Mouse (Mus musculus) lung, postnatal 4 days (tissue): ENCODE measurements around the gene Nr1d2.
"Not testable (repeated sequence)": the region's sequence is repeated elsewhere in the genome, so short reads cannot be mapped to it uniquely, and the experiment has no call there.

ENCODE experiments used
- DNase-seq, 2 experiments: peaks; one replicate each; pipeline ENCODE4 v3.0.0; 2021

Gene Nr1d2

DNA sequence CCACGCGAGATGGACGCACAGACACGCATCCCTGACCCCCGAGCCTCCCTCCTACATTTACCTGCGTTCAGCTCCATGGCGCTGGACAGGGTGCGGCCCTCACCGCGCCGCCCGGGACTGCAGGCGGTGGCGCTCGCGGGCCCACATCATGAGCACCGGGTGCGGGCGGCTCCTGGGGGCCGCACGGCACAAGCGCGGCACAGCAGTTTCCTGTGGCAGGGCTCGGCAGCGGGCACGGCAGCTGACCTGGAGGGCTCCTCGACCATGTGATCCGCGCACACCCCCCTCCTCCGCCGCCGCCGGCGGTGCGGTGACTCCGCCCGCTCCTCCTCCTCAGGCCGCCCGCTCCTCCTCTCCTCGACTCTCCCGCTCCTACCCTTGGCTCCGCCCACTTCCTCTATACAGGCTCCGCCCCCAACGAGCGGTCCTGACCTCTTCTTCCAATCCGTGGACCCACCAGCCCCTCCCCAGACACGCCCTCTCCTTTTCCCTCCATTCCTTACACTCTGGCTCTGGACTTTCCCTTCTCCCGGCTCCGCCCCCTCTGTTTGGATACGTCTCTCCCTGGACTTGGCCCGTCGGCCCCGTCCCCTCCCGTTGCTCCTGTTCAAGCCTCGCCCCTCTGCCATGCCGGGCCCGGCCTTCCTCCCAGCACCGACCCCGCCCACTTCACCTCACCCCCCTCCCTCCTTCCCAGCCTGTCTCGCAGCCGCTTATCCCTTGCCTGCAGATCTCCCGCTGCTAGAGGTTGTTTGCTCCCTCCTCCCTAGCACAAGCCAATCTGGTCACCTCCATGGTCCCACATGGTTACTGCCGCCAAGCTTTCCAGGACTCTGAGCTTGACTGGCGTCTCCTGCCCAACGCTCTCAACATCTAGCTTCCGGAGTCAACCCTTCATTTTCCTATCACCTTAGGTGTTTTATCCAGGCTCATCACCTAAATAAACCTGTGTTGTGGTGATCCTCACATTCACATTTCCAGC lies at the start of gene Nr1d2:
Nr1d2 (minus strand) TSS at position 378 of the 982 bp plus-strand sequence.
- DNase-seq, result peak; percentile 99

GRCm38 (mm10) chr14:18287391-18287790 lies 48.5 kb upstream of the Nr1d2 start:
- DNase-seq, result no peak

DNA sequence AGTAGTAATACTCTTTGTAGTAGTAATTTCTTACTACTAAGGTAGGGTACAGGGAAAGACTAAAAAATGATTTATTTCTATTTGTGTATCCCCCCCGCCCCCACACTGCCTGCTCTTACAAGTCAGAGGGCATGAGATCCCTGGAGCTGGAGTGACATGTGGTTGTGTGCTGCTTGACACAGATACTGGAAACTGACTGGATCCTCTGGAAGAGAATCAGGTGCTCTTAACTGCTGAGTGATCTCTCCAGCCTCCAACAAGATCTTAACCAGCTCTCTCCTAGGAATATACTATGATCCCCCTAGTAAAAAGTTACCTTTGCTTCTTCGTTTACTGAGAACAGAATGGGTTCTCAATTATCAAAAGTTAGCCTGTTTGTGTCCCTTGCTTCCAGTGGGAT lies 47.5 kb upstream of the Nr1d2 start:
- DNase-seq, result no peak

DNA sequence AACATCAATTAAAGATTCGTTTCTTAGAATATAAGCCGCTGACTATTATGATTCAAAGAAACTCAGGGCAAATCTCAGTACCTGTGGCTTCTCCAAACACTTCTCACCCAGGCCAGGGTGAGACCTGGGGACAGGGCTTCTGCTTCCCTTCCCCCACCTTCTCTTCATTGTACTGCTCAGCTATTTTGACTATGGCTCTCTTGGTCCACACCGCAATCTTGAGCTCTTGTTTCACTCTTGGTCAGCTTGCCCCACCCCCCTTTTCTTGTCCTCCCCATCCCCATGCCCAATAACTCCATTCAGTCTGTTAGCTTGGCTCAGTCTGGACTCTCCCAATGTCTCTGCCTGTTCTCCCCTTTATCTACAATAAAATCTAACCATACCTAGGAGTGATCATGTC lies 46.5 kb upstream of the Nr1d2 start:
- no peak for DNase-seq

DNA sequence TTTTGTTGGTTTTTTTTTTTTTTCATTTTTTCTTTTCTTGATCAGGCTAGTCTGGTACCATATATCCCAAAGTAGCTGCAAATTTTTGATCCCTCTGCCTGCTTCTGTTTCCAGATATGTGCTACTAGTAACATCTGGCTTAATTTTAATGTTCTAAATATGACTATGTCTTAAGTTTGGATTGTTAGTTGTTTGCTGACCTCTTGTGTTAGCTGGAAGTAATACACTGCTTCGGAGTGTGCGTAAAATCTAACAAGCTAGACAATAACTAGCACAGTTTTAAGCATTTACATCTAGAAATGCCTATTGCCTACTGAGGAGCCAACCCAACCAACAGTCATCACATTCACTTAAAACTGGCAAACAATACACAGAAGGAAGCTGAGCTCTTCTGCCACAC lies 45.7 kb upstream of the Nr1d2 start:
- DNase-seq, result no peak

DNA sequence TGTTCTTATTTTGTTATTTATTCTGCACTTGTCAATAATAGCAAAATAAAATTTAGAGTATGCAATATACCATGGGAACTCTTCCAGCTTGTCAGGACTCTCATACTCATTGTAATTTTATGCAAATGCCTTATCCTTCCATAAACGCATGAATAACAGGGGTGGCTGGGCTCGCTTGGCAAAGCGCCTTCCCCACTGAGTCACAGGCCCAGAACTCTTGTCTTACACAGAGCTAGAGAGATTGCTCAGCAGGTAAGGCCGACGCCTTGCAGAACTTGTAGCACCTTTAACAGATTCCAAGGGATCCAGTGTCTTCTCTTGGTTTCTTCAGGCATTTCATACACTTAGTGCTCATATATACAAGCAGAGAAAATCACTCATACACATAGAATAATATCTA lies 41.4 kb upstream of the Nr1d2 start:
- no peak for DNase-seq

- no peak for DNase-seq
Observed at GRCm38 (mm10) chr14:18274526-18274925, 35.6 kb upstream of the Nr1d2 start.

GRCm38 (mm10) chr14:18271666-18272065 lies 32.7 kb upstream of the Nr1d2 start:
- DNase-seq, result no peak

- DNase-seq, result peak; percentile 99 to 100
Observed at GRCm38 (mm10) chr14:18270529-18271441, 31.9 kb upstream of the Nr1d2 start, which contains the start of the genes Nkiras1 and Rpl15. Gene Nkiras1, plus strand, starts transcription at chr14:18271136. Gene Rpl15, minus strand, starts transcription at chr14:18271391.

DNA sequence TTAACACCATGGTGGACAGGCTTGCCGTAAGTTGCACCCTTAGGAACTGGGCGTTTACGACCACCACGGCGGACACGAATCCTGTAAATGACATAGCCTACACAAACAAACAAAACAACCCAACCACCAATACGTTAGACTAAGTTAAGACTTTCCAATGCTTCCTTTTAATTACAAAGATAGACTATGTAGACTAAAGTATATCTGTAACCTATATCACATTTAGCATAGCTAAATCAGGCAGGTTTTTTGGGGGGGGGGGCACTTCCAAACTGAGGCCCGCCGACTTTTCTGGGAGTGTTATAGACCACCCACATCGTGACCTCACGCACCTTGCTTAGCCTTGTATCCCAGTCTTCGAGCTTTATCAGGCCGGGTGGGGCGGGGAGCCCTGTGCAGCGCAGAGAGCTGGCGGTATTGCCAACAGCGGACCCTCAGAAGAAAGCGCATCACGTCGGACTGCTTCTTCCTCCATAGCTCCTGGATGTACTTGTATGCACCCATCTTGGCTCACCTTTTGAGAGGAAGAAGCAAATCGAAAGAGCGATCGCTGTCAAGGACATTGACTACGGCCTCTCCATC lies 31.1 kb upstream of the Nr1d2 start:
- not testable (repeated sequence) for DNase-seq

GRCm38 (mm10) chr14:18263427-18263826 lies 24.5 kb upstream of the Nr1d2 start:
- DNase-seq, result no peak

- no peak for DNase-seq
Observed at GRCm38 (mm10) chr14:18261203-18261602, 22.3 kb upstream of the Nr1d2 start.

- peak in 1 of 2 experiments; percentile 25 for DNase-seq
Observed at GRCm38 (mm10) chr14:18242638-18243130, 3.8 kb upstream of the Nr1d2 start.

GRCm38 (mm10) chr14:18241786-18242185 lies 2.9 kb upstream of the Nr1d2 start:
- no peak for DNase-seq

GRCm38 (mm10) chr14:18240132-18240531 lies 1.2 kb upstream of the Nr1d2 start:
- DNase-seq, result no peak

DNA sequence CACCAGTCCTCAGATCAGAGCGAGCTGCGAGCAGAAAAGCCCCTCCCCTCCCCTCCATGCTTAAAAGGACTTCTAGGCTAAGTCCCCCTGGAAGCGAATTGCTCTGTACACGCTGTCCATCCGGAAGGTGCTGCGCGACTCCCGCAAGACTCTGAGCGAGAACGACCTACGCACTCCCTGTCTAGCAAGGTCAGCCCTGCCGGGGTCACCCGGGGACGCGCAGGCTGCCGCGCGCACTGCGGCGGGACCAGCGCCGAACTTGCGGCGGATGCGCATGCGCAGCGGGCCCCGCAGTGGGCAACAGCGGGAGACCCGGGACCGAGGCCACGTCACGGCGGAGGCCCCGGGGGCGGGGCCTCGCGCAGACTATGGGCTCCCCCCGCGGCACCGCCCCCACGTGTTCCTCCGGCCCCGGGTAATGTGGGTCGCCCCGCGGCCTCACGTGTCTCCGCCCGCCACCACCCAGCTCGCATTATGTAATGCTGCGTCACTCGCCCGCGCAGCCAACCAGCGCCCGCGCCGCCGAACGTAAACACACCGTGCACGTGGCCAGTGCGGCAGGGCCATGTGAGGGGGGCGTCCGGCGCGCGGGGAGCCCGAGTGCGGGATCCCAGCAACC lies 687 bp downstream of the Nr1d2 start:
- DNase-seq, result peak; percentile 97 to 99

GRCm38 (mm10) chr14:18237381-18237780 lies 1.5 kb downstream of the Nr1d2 start:
- DNase-seq, result no peak

- not testable (repeated sequence) for DNase-seq
Observed at GRCm38 (mm10) chr14:18236496-18237235, 2.3 kb downstream of the Nr1d2 start.

GRCm38 (mm10) chr14:18233981-18234960 lies 4.7 kb downstream of the Nr1d2 start:
- no peak for DNase-seq

GRCm38 (mm10) chr14:18233076-18233475 lies 5.9 kb downstream of the Nr1d2 start:
- DNase-seq, result no peak
